ENCODE assay signal across 35 mouse cellular contexts in the genomic region with DNA sequence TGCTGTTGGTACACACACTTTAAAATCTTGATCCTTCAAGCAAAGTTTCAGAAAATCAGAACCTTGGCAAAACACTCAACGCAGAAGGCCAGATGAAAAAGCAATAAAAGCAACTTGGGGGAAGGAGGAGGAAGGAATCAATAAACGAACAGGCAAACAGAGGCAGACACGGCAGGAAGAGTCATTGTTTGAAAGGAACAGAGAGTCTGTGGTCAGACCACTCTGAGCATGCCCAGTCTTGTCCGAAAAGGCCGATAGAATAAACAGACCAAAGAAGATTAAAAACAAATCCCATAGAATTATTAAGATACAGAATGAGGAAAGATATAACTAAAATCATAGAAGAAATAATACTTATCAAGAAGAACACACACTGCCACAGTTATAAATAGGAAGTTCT.
"Had no signal": no experiment of that assay in that cellular context is flagged by ENCODE, and none has a peak within 500 bp of the region (broad histone marks: within the 10 kb centered on the region; RNA-seq: fewer than 3 reads in every experiment).

No protein-coding gene starts in this region.

- H3K4me3 ChIP-seq: heart, embryonic 10.5 days; heart, embryonic 12.5 days; heart, embryonic 13.5 days; heart, embryonic 15.5 days; hindbrain, embryonic 10.5 days; hindbrain, embryonic 12.5 days; hindbrain, embryonic 13.5 days; hindbrain, embryonic 15.5 days; intestine, embryonic 15.5 days; kidney, embryonic 15.5 days; layer of hippocampus, adult 2 months had no signal

- H3K36me3 ChIP-seq: heart, embryonic 10.5 days; heart, embryonic 12.5 days; heart, embryonic 13.5 days; heart, embryonic 15.5 days; hindbrain, embryonic 12.5 days; hindbrain, embryonic 13.5 days; hindbrain, embryonic 15.5 days; intestine, embryonic 15.5 days; kidney, embryonic 15.5 days had no signal

- H3K4me1 ChIP-seq: heart, embryonic 10.5 days; heart, embryonic 12.5 days; heart, embryonic 13.5 days; heart, embryonic 15.5 days; hindbrain, embryonic 15.5 days; intestine, embryonic 15.5 days; kidney, embryonic 15.5 days had no signal

- ATAC-seq: hindbrain, embryonic 16.5 days; hindbrain, postnatal 0 days; inflammation-experienced regulatory T-cells, adult 6 months; intestine, embryonic 15.5 days; intestine, embryonic 16.5 days; intestine, postnatal 0 days had no signal

- H3K4me2 ChIP-seq: heart, embryonic 11.5 days; heart, embryonic 12.5 days; heart, embryonic 13.5 days; heart, embryonic 15.5 days; hindbrain, embryonic 12.5 days; hindbrain, embryonic 13.5 days; hindbrain, embryonic 14.5 days; hindbrain, embryonic 15.5 days; intestine, embryonic 15.5 days; kidney, embryonic 15.5 days had no signal

- H3K9me3 ChIP-seq: heart, embryonic 10.5 days; heart, embryonic 12.5 days; heart, embryonic 13.5 days; heart, embryonic 15.5 days; hindbrain, embryonic 10.5 days; hindbrain, embryonic 12.5 days; hindbrain, embryonic 13.5 days; hindbrain, embryonic 15.5 days; intestine, embryonic 15.5 days; kidney, embryonic 15.5 days had no signal

- H3K27ac ChIP-seq: heart, embryonic 10.5 days; heart, embryonic 13.5 days; heart, embryonic 15.5 days; hindbrain, embryonic 10.5 days; hindbrain, embryonic 12.5 days; hindbrain, embryonic 13.5 days; hindbrain, embryonic 14.5 days; hindbrain, embryonic 15.5 days; hindbrain, postnatal 0 days; intestine, embryonic 15.5 days; kidney, embryonic 15.5 days; kidney, postnatal 0 days; layer of hippocampus, adult 2 months had no signal

- H3K9ac ChIP-seq: heart, embryonic 12.5 days; heart, embryonic 13.5 days; heart, embryonic 15.5 days; hindbrain, embryonic 12.5 days; hindbrain, embryonic 13.5 days; hindbrain, embryonic 14.5 days; hindbrain, embryonic 15.5 days; intestine, embryonic 15.5 days; kidney, embryonic 15.5 days had no signal

- DNase-seq: heart, postnatal 10 days; heart, postnatal 14 days; heart, postnatal 36 days; heart, postnatal 4 days; kidney, adult 11 months; kidney, adult 18-20 months; kidney, adult 2 months; kidney, adult 8-10 months; kidney, adult 9 months; kidney, postnatal 10 days; kidney, postnatal 14 days; kidney, postnatal 25 days; kidney, postnatal 36 days; kidney, postnatal 4 days; layer of hippocampus, adult 9-11 months; layer of hippocampus, postnatal 36 days had no signal

- H3K27me3 ChIP-seq: intestine, embryonic 15.5 days had no signal
